Mouse (Mus musculus) megakaryocyte progenitor cell, adult 5-6 weeks (primary cell): ENCODE measurements around the gene 4921509C19Rik. TPM values are rescaled to one million over a fixed set of nuclear protein-coding genes. Genes with fewer than 3 reads are reported as not detected.
A peak's percentile ranks its signal among the peaks of the same experiment; 100 is the strongest.
"Not testable (repeated sequence)": the region's sequence is repeated elsewhere in the genome, so short reads cannot be mapped to it uniquely, and the experiment has no call there.

ENCODE experiments used
- ATAC-seq: replicated peaks from 2 replicates; pipeline ENCODE4 v1.8.0; 2016; ENCODE audit warnings: mild to moderate bottlenecking, moderate TSS enrichment, inconsistent platforms; ENCODE audit not compliant: poor library complexity
- total RNA-seq, 2 experiments: library from RNA; stranded (forward) in 1 of 2; stranded (reverse) in 1 of 2; fragments of 157-497, 149-512 nt in 1 of 2; fragments of 200-1000 nt in 1 of 2; gene quantifications; 2 replicates each; pipeline versions ENCODE4 v1.2.3 to v1.2.4; 2015 to 2017

The 4921509C19Rik gene
- total RNA-seq (2015), result not detected in 2 replicates
- total RNA-seq (2017), result not detected in 2 replicates

DNA sequence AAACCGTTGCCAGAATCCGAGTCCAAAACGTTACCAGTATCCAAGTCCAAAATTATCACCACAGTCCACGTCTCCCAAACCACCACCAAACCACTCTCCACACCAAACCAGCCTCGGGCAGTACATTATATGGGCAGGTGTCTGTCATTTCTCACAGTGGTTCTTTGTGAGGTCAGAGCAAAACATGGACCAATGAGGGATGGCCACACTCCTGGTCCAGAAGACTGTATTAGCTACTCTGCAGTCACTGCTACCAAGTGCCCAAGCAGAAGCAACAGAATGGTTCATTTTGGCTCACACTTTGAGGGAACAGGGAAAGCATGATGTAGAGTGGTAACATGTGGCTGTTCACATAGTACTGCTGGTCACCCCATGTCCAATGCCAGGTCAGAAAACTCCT is at the start of gene 4921509C19Rik:
TSS of gene 4921509C19Rik (minus strand) at position 101 of the 400 bp plus-strand sequence.
- not testable (repeated sequence) for ATAC-seq

DNA sequence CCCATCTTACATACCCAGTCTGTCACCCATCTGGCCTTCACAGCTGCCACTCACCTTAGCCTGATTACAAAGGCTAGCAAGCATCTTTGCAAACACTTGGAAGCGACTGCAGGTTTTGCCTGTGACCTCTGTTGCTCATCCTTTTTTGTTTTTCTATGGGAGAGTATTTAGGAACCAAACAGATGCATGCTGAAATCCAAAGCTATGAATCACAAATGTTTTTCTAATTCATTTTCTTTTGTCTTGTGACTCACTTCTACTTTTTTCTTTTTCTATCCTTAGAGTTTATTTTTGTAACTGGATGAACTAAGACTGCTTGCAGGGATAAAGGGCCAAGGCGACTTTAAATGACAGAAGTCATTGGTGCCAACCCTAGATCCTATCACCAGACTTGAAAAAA is 49.6 kb upstream of the 4921509C19Rik start:
- ATAC-seq, result no peak

DNA sequence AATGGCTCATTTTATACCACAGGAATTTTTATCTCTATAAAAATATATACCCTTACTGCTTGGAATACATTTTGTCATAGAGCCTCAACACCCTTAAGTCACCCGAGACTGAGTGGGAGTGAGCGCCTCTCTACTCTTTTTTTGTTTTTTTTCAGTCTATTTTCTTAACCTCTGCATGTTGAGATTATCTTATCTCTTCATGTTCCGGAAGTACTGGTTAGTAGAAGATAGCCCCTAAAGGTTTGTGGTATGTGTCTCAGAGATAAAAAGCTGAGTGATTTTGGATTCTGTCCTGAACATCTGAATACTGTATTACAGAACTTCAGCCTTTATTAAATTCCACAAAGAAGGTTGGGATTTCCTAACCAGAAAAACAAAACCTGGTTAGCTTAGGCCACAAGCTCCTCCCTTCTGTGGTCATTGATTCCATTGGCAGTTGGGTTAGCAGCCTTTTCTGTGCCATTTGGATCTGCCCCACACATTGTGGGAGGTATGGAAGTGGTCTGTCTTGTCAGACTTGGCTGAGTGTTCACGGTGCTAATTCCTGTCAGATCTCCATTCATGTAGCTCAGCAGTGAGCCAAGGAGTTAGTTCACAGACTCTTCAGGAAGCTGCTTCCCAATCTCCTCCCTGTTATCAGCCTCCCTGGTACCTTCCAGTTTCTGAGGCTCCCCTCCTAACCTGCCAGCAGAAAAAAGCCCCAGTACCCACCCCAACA is 48.5 kb upstream of the 4921509C19Rik start:
- ATAC-seq, result peak; percentile 81

DNA sequence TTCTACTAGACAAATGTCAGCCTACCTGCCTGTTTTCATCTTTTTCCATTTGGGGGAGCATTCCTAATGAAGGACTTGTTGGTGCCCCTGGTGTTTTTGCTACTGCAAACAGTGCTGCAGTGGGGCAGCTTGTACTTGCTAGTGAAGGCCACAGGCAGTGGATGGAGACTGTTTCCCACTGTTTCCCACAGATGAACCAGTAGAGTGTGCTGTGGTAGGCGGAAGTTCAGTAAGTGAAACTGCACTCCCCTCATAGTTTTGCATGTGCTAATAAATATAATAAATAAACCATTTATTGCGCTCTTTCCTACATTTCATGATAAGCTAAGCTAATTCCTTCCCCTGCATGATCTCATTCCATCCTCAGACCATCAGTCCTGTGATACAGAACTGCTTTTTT is 43.0 kb upstream of the 4921509C19Rik start:
- 0 out of 2 replicates have a peak, but pooled peaks have one; percentile 14 for ATAC-seq

DNA sequence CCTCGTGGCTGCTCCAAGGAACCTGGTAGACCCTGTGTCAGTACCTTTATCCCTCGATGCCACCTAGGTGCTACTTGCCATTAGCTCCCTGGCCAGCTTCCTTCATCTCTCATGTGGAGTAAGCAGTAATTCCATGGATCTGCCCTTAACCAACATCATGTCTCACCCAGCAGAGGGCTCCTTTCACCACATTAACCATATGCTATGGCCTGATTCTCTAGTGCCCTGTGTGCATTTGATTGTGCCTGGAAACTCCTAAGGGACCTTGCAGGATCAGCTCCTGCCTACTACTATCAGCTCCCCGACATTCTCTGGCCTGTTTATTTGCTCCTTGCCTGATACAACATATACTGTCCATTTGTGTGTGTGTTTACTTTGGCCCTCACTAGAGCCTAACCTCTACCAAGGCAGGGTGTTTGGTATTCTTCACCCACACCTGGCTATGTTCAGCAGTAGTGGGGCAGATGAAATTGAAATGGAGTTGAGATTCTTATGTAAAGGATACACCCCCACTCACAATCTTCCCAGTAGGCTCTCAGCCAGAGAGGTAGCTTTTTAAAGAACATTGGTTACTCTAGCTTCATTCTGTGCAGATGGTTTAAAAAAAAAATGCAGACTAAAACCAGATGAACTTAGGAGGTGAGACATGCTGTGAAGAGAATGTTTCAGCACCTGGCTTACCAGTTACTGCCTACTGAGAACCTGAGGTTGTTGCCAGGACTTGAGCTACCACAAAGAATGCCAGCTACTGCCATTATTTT is 37.8 kb upstream of the 4921509C19Rik start:
- 0 out of 2 replicates have a peak, but pooled peaks have one; percentile 12 for ATAC-seq

DNA sequence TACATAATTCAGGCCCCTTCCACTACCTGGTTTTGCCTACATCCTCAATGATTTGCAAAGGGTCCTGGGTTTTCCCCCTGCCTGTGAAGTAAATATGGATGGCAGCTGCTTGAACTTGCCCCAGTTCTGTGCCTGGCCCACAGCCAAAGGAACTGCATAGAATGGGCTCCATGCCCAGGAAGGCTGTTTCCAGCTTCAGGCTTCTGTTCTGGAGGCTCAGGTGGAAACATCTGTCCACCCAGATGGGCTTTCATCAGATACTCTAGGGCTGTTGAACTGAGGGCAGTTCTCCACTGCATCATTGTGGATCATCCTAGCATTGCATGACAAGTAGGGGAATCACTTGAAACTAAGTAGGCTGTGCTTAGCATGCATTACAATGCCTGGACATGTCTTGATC is 36.2 kb upstream of the 4921509C19Rik start:
- peak; percentile 57 for ATAC-seq

DNA sequence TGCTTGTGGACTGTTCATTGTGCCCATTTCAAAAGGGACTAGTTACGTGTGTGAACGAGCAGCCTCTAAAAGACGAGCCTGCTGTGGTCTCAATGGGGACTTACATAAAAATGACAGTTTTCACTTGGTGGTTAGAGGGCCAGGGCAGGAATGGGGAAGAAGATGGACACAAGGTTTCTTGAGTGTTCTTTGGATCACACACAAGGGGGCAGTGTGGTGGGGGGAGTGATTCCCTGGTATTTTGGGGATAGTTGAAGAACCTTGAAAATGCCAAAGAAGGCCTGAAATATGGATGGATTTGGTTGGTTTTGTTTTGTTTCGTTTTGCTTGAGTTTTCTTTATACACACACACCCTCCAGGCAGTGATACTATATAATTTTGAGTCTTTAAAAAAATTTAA is 28.3 kb upstream of the 4921509C19Rik start:
- no peak; the same call in 1 of the 2 replicates for ATAC-seq

DNA sequence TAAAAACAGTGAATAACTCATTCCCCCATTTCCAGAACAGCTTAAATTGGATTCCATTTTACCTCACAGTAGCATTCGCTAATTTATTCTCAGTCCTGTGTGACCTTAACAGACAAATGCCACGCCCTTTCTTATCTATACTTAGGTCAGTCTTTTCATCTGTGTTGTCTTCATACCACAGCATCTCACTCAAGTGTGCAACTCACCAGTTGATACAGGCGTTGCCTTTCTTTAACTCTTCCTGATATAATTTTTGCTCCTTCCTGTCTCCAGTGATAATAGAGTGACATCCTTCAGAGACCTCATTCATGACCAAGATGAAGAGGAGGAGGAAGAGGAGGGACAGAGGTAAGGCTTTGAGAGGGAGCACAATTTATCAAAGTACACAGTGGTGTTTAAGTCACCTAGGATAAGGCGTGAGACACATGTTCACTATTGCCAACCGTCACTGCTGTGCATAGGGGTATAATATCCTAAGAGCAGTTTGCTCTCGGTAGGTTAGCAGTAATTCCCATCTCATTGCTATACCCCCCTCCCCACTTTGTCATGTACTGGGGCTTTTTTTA is 24.6 kb upstream of the 4921509C19Rik start:
- ATAC-seq, result peak; percentile 77

DNA sequence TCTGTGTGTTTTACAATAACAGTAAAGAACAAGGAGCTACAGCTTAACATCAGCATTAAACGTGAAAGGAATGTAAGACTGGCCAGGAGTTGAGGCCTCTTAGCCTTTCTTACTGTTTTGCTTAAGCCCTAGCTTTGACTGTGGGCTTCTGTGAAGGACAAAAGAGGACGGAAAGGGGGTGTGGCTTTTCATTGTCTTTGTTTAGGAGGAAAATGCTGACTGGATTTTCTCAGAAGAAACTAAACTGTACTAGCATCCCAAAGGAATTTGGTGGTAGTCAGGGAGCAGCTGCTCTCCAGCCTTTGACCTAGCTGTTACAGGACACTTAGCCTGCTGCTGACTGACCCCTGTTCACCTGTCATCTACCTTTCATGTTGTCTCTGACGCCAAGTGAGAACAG is 22.4 kb upstream of the 4921509C19Rik start:
- ATAC-seq, result no peak

DNA sequence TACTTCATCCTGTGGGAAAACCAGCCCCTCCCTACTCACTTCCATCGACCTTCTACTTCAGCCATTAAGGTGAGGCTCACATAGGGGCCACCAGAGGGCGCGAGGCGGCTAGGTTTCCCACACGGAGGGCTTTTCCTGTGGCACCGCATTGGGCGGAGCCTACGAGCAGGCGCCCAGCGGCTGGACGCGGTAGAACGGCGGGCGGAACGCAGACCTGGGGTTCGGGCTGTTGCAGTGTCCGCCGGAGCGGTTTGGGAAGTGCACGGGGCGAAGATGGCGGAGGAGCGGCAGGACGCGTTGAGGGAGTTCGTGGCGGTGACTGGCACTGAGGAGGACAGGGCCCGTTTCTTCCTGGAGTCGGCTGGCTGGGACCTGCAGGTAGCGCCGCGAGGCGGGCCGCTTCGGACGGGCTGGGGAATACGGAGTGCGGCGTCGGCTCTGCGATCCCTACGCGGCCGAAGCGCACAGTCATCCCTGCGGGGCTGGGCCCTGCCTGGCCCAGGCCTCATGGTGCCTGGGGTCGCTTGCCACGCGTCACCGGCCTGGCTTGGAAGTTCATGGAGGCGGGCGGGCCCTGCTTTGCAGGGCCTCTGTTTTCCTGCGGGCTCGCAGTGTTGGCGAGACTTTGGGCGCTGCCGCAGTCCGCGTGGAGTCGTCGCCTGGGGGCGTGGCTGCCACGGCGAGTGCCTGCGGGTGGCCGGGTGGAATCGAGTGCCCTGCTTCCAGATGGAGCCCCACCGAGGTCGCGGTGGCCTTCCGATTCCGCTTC is 18.3 kb upstream of the 4921509C19Rik start, which contains the start of gene Nsfl1c:
TSS of gene Nsfl1c (plus strand) at position 148 of the 769 bp plus-strand sequence.
- peak; percentile 99 for ATAC-seq

DNA sequence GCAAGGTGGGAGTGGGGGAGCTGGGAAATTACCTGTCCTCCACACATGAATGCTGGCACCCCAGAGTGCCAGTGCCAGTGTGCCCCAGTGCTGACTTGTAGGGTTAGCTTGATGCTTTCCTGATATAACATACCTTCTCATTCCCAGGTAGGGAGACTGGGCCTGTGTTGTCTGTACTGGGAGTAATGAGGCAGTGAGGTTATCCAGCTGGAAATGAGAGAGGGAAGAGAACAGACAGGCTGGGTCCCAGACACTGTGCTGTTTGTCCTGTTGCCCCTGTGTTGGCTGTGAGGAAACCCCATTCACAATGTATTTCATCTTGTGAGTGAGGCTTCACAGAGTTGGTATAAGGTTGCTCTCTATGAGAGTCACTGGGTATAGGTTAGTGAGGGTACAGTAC is 10.5 kb upstream of the 4921509C19Rik start:
- ATAC-seq, result no peak

DNA sequence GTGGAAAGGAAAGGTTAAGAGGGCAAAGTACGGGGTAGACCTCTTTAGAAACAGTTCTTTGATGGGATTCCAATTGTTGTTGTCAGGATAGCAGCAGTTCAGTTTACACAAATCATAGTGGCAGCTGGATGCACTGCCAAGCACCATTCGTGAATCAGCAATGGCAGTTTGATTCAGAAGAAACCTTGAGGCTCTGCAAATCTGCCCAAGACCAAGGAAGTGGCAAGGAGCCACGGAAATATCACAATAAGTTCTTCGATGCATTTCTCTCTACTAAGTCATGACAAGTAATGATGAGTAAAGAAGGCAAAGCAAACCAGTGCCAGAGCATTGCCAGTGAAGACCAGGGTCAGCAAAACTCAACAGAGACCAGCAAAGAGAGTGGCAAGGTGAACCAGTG is 41.0 kb downstream of the 4921509C19Rik start:
- not testable (repeated sequence) for ATAC-seq

DNA sequence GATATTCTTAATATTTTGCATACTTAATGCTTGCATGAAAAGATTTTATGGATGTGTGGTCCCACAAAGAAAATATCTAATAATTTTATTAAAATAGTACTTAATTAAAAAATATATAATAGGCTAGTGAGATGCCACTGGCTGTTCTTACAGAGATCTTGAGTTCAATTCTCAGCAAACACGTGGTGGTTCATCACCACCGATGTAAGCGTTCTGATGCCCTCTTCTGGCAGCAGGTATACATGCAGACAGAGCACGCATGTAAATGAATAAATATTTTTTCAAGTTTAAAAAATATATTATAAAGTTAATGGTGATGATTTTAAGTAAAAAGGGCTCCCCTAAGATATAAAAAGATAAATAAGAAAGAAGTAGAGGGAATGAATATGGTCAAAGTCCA is 41.8 kb downstream of the 4921509C19Rik start:
- ATAC-seq, result peak; percentile 52; the same call in 1 of the 2 replicates

Other genes with a start within 250 kb of the 4921509C19Rik start
- 45.9 and 46.8 TPM in 2 replicates for gene Nsfl1c, start 18.0 kb upstream of the 4921509C19Rik start, total RNA-seq (2015)
- 107 and 120 TPM in 2 replicates for gene Nsfl1c, start 18.0 kb upstream of the 4921509C19Rik start, total RNA-seq (2017)
- gene Fkbp1a, start 66.3 kb upstream of the 4921509C19Rik start, total RNA-seq (2015), result 152 and 153 TPM in 2 replicates
- gene Fkbp1a, start 66.3 kb upstream of the 4921509C19Rik start, total RNA-seq (2017), result 23.9 and 24.4 TPM in 2 replicates
- 0.10 and 0.22 TPM in 2 replicates for gene Sdcbp2, start 96.5 kb upstream of the 4921509C19Rik start, total RNA-seq (2015)
- gene Sdcbp2, start 96.5 kb upstream of the 4921509C19Rik start, total RNA-seq (2017), result not detected in 2 replicates
- not detected in 2 replicates for gene Snph, start 156.4 kb upstream of the 4921509C19Rik start, total RNA-seq (2015)
- not detected in 2 replicates for gene Snph, start 156.4 kb upstream of the 4921509C19Rik start, total RNA-seq (2017)
- not detected in 2 replicates for gene Rad21l, start 192.4 kb upstream of the 4921509C19Rik start, total RNA-seq (2015)
- not detected in 2 replicates for gene Rad21l, start 192.4 kb upstream of the 4921509C19Rik start, total RNA-seq (2017)
- not detected in 2 replicates for gene Tmem74b, start 225.9 kb upstream of the 4921509C19Rik start, total RNA-seq (2015)
- not detected in 2 replicates for gene Tmem74b, start 225.9 kb upstream of the 4921509C19Rik start, total RNA-seq (2017)